ENCODE assay signal across 8 mouse cellular contexts in genomic region chr1:132417319-132418251, GRCm38 (mm10). TPM values are rescaled to one million over a fixed set of nuclear protein-coding genes. Genes with fewer than 3 reads are reported as not detected.
DNase-seq lines count a peak whose midpoint lies in the region; ATAC-seq lines count a peak whose summit lies in the region.

TSS of gene Dstyk (plus strand) at chr1:132417555.

- intact Hi-C loops in gastrocnemius, postnatal 14 days (cut with DNase I; ENCODE audit: low total_unique reads), result no loop called here
- intact Hi-C loops in left cerebral cortex, postnatal 10 days (cut with DNase I), result no loop called here

- peak; percentile 90 for ATAC-seq in inflammation-experienced regulatory T-cells, adult 6 months
- peak; percentile 87 for ATAC-seq in megakaryocyte-erythroid progenitor cell, adult 5-6 weeks (replicated peaks; ENCODE audit: low FRiP score, low TSS enrichment, poor library complexity, severe bottlenecking)

- peak; percentile 96 to 97 for DNase-seq in adrenal gland, adult (ENCODE audit: inconsistent age in 2 of 2, low spot score in 1 of 2)
- DNase-seq in embryo, embryonic 10.5 days (ENCODE audit: low spot score), result peak; percentile 96
- DNase-seq in gastrocnemius, postnatal 14 days, result peak; percentile 96
- DNase-seq in left cerebral cortex, postnatal 10 days (ENCODE audit: extremely low spot score in 1 of 2, low spot score in 2 of 2), result peak; percentile 88 to 96
- DNase-seq in right cerebral cortex, postnatal 25 days, result peak; percentile 91
- DNase-seq in urinary bladder, postnatal 4 days (ENCODE audit: low spot score in 2 of 2), result peak; percentile 93 to 94

RNA-seq across cellular contexts. Expression of gene Dstyk, which starts in this region (rescaled TPM):
- total RNA-seq in gastrocnemius, postnatal 14 days (2021), result 10 to 100 TPM; 12.2 to 13.8 TPM
- 1 to 10 TPM; 1.7 to 9.0 (median 5.9) TPM for polyA plus RNA-seq in inflammation-experienced regulatory T-cells, adult 6 months (2017; shearing (Covaris generic))
- 10 to 100 TPM; 27.2 to 28.4 TPM for total RNA-seq in left cerebral cortex, postnatal 10 days (2021)
- 3.8 and 12.1 TPM in 2 replicates for total RNA-seq in megakaryocyte-erythroid progenitor cell, adult 5-6 weeks (2014; fragmentation: Nextera tagmentation)
- total RNA-seq in megakaryocyte-erythroid progenitor cell, adult 5-6 weeks (2017), result 5.1 and 13.9 TPM in 2 replicates

Comparison
In these comparisons a context has a peak if more than half of its experiments do, and no peak if none do; other contexts are left out.
1. Peak in every context shown above with its lines: DNase-seq and ATAC-seq.